In the genomic region with DNA sequence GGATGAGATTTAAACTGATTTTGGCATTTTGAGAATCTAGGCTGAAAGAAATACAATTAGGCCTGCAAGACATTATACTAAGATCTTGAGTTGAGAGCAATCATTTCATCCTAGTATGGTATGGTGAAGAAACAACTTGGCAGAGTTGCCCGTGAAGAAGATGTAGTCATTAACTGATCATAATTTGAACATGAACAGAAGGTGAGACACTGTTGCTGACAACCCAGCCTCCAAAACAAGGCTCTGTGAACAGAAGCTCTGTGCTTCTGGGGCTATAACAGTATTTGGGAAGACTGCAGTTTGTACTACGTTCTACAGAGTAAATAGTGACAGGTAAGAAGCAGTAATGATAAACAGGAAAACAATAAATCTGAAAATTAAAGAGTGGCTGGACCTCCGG, we compare ENCODE assay signal across 26 mouse cellular contexts.
"Had no signal": no experiment of that assay in that cellular context is flagged by ENCODE, and none has a peak within 500 bp of the region (broad histone marks: within the 10 kb centered on the region; RNA-seq: fewer than 3 reads in every experiment).

No protein-coding gene starts in this region.

- H3K4me1 ChIP-seq: kidney, embryonic 15.5 days; limb, embryonic 10.5 days; limb, embryonic 13.5 days; liver, embryonic 12.5 days; liver, embryonic 15.5 days; lung, embryonic 15.5 days; megakaryocyte, embryonic 14.5 days; midbrain, embryonic 10.5 days; midbrain, embryonic 13.5 days; neural tube, embryonic 13.5 days; stomach, embryonic 15.5 days had no signal

- H3K9ac ChIP-seq: kidney, embryonic 15.5 days; limb, embryonic 13.5 days; liver, embryonic 12.5 days; liver, embryonic 15.5 days; lung, embryonic 15.5 days; midbrain, embryonic 13.5 days; neural tube, embryonic 13.5 days; stomach, embryonic 15.5 days had no signal

- ATAC-seq: intestine, postnatal 0 days; liver, embryonic 12.5 days; midbrain, embryonic 13.5 days; midbrain, embryonic 16.5 days had no signal

- DNase-seq: kidney, adult 2 months; kidney, postnatal 10 days; kidney, postnatal 36 days; liver; lung, adult 18-20 months; lung, postnatal 10 days; lung, postnatal 36 days; retina, postnatal 1 day; right cerebral cortex, postnatal 25 days; spleen, adult 18-20 months; thymus, adult 18-20 months; thymus, postnatal 36 days had no signal

- H3K27ac ChIP-seq: kidney, embryonic 15.5 days; limb, embryonic 10.5 days; limb, embryonic 13.5 days; liver, embryonic 12.5 days; liver, embryonic 15.5 days; lung, embryonic 15.5 days; midbrain, embryonic 10.5 days; midbrain, embryonic 13.5 days; neural tube, embryonic 13.5 days; stomach, embryonic 15.5 days had no signal

- H3K4me3 ChIP-seq: kidney, embryonic 15.5 days; limb, embryonic 10.5 days; limb, embryonic 13.5 days; liver, embryonic 12.5 days; liver, embryonic 15.5 days; lung, embryonic 15.5 days; megakaryocyte, embryonic 14.5 days; midbrain, embryonic 10.5 days; midbrain, embryonic 13.5 days; myocyte; neural tube, embryonic 13.5 days; stomach, embryonic 15.5 days had no signal

- H3K4me2 ChIP-seq: kidney, embryonic 15.5 days; limb, embryonic 13.5 days; liver, embryonic 12.5 days; liver, embryonic 15.5 days; lung, embryonic 15.5 days; midbrain, embryonic 13.5 days; neural tube, embryonic 13.5 days; stomach, embryonic 15.5 days had no signal

- H3K9me3 ChIP-seq: kidney, embryonic 15.5 days; limb, embryonic 10.5 days; limb, embryonic 13.5 days; liver, embryonic 12.5 days; liver, embryonic 15.5 days; lung, embryonic 15.5 days; megakaryocyte, embryonic 14.5 days; midbrain, embryonic 10.5 days; midbrain, embryonic 13.5 days; neural tube, embryonic 13.5 days; stomach, embryonic 15.5 days had no signal

- H3K27me3 ChIP-seq: kidney, embryonic 15.5 days; limb, embryonic 13.5 days; liver, embryonic 12.5 days; liver, embryonic 15.5 days; lung, embryonic 15.5 days; megakaryocyte, embryonic 14.5 days; midbrain, embryonic 13.5 days; neural tube, embryonic 13.5 days; stomach, embryonic 15.5 days had no signal
